Mouse (Mus musculus) splenic B cell, adult 2 months (primary cell): ENCODE measurements around the gene Casq1.
A peak's percentile ranks its signal among the peaks of the same experiment; 100 is the strongest.

ENCODE experiments used
- DNase-seq: peaks from one replicate; pipeline ENCODE4 v3.0.0-alpha.2; 2011; ENCODE audit warnings: low read depth, low spot score
- H3K27me3 ChIP-seq: 2 replicates; pipeline ENCODE4 v1.6.1; 2012; ENCODE audit warnings: mild to moderate bottlenecking, low read length, moderate library complexity, mixed read lengths; ENCODE audit not compliant: control insufficient read depth, poor library complexity, insufficient read depth, severe bottlenecking
- H3K36me3 ChIP-seq: 2 replicates; pipeline ENCODE4 v1.6.1; 2012; ENCODE audit warnings: mild to moderate bottlenecking, low read length, moderate library complexity, mixed read lengths; ENCODE audit not compliant: control insufficient read depth, poor library complexity, insufficient read depth, severe bottlenecking

The Casq1 gene

DNA sequence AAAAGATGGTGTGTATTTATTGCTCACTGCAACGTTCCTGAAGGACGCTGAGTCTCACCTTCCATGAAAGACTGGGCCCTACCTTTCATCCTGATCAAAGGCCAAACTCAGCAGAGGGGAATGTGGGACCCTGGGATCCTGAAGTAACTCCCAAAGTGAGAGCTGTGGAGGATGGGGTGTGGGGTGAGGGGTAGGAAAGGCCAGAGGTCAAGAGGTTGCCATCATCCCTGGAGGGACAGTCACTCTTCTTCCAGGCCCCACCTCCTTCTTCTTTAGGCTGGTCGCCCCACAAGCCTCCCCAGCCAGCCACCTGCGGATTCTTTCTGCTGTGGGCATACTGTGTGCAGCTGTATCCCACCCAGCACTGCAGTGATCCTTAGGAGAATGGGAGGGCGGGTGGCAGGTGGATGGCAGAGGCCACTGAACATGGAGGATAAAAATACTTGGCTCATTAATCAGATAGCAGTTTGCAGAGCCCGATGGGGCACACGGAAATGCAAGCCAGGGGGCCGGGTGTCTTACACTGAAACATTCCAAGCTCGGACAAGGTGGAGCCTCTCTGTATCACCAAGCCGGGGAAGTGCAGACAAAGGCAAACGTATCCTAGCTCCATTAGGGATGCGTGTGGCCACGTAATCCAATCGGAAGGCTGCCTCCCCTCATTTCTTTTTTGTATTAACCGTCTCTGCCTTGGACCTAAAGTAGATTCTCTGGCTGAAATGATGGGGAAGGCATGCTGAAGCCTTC lies 1.3 kb downstream of the Casq1 start:
- DNase-seq: no peak
- no peaks in the 10 kb centered on the region for H3K27me3 ChIP-seq
- no peaks in the 10 kb centered on the region for H3K36me3 ChIP-seq

DNA sequence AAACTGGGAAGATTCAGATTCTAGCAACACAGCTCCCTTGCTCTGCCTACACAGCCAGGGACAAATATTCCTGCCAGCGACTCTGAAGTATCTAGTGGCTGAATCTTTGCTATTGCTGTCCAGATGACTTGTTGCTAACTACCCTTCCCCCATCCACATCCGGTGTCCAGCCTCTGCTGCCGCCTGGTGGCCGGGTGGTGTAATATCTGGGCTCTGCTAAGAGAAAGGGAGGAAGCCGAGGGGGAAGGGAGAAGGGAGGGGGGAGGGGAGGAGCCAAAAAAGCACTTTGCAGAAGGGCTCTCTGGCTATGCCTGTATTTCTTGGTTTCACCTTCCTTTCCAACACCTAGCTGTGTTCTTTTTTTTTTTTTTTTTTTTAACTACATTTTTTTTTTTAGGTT lies 2.5 kb downstream of the Casq1 start:
- Histone ChIP-seq H3K36me3 (no peaks in the 10 kb centered on the region), H3K27me3 (no peaks in the 10 kb centered on the region)
- peak; percentile 96 for DNase-seq

DNA sequence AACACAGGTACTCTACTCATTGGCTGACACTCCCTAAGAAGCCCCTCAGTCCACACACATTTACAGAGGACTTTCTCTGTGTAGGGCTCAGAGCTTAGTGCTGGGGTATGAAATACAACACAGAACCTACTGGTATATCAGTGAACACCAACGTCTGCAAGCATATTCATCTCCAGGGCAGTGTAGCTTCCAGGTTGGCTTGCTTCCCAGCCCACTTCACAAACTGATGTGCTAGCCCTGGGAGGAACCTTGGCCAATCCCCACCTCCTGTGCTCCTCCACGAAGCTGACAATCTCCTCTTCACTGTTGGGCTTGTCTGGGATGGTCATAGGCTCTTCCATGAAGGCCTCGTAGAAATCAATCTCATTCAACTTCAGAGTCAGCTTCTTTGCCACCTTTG lies 4.9 kb downstream of the Casq1 start:
- no peaks in the 10 kb centered on the region for H3K36me3 ChIP-seq
- no peaks in the 10 kb centered on the region for H3K27me3 ChIP-seq
- no peak for DNase-seq

DNA sequence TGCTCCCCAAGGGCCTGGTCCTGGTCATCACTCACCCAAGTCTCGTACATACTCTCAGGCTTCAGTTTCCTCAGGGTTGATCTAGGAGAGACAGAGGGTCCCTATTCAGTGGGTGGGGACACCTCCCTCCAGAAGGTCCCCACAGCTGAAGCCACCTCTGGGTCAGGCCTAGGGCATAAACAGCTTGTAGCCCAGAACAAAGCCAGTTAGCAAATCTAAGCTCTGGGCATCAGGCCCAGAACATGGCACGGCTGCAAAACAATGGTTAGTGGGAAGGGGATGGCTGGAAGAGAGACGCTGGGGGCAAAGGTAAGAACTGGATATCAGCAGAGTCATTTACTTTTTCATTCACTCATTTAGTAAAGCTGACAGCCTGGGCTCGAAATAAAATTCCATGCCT lies 5.9 kb downstream of the Casq1 start:
- DNase-seq: no peak
- no peaks in the 10 kb centered on the region for H3K36me3 ChIP-seq
- no peaks in the 10 kb centered on the region for H3K27me3 ChIP-seq

DNA sequence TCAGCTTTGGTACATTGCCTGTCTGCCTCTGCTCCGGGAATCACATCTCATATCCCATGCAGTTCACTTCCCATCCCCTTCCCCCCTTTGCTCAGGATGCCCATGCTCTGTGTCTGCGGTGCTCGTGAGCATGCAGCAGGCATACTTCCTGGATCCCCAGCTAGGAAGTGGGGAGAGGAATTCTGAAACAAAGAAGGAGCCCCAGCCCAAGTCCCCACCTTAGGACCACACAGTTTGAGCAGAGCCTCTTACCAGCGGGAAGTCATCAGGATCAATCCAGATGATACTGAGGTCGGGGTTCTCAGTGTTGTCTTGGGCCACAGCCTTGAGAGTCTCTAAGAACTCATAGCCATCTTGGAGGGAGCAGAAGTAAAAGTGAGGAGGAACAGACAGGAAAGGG lies 6.9 kb downstream of the Casq1 start:
- DNase-seq: no peak
- H3K36me3 ChIP-seq: no peaks in the 10 kb centered on the region
- H3K27me3 ChIP-seq: no peaks in the 10 kb centered on the region

DNA sequence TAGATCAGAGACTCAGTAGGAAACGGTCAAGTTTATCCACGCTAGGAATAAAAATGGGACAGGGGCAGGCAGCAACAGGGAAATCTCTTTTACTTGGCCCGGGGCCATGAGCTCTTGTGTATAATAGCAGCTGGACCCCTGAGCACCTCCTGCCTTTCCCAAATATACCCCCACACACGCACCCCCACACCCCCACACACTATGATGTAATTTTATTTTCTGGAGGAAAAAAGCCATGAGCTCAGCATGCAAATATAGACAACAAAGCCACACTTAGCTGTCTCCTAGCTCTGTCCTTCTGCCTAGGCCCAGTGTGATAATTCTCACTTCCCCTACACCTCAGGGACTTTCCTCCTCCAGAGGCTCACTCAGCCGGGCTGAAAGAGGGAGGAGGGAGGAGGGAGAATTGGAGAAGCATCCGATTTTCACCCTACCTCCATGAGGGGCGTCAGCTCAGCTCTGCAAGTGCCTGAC lies 12.5 kb downstream of the Casq1 start:
- H3K36me3 ChIP-seq: no peaks in the 10 kb centered on the region
- no peaks in the 10 kb centered on the region for H3K27me3 ChIP-seq
- peak; percentile 60 for DNase-seq

DNA sequence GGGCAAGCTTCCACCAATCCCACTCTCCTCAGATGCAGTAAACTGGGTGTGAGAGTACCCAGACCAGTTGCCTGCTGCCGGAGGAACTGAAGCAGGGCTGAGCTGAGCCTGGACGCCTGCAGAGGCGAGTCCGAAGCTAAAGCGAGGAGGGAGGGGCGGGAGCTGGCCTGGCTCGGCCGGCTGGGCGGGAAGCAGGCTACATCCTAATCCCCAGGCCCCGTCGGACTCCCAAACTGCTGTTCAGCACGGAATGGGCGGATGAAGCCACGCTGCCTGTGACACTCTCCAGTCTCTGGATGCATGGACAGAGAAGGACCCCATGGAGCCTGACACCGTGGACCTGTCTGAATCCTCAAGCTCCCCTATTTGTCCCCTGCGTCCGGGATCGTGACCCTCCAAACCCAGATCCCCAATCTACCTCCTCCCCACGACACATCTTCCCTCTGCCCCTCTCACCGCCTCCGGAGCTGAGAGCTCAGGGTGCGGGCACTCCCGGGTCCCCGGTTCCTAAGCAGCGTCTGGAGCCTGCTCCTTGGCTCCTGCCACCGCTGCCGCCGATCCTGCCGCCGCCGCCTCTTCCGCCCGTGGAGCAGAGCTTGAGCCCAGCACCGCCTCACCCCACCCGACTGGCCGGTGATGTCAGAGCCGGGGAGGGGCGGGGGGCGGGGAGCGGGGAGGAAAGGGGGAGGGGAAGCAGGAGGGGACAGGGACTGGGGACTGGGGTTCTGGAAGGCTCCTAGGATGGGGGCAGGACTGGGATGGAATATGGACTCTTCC lies 13.3 kb downstream of the Casq1 start, which contains the start of gene Pea15a:
TSS of gene Pea15a (minus strand) at position 664 of the 777 bp plus-strand sequence.
- Histone ChIP-seq H3K36me3 (no peaks in the 10 kb centered on the region), H3K27me3 (no peaks in the 10 kb centered on the region)
- peak; percentile 62 for DNase-seq

DNA sequence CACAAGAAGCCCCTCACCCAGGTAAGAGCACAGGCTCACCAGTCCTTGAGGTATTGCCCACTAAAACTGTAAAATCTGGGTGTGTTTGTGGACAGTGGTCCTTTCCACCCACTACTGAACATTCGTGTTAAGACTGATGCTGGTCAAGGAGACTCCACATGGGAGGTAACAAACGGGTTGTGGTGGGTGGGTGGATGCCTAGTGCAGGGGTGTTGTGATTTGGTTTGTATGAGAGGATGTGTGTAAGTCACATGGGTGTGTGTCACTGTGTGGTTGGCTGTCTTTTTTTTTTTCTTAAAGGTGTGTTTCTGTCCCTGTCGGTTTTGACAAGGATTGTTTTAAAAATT lies 14.0 kb downstream of the Casq1 start:
- Histone ChIP-seq H3K27me3 (no peaks in the 10 kb centered on the region), H3K36me3 (no peaks in the 10 kb centered on the region)
- peak; percentile 41 for DNase-seq

DNA sequence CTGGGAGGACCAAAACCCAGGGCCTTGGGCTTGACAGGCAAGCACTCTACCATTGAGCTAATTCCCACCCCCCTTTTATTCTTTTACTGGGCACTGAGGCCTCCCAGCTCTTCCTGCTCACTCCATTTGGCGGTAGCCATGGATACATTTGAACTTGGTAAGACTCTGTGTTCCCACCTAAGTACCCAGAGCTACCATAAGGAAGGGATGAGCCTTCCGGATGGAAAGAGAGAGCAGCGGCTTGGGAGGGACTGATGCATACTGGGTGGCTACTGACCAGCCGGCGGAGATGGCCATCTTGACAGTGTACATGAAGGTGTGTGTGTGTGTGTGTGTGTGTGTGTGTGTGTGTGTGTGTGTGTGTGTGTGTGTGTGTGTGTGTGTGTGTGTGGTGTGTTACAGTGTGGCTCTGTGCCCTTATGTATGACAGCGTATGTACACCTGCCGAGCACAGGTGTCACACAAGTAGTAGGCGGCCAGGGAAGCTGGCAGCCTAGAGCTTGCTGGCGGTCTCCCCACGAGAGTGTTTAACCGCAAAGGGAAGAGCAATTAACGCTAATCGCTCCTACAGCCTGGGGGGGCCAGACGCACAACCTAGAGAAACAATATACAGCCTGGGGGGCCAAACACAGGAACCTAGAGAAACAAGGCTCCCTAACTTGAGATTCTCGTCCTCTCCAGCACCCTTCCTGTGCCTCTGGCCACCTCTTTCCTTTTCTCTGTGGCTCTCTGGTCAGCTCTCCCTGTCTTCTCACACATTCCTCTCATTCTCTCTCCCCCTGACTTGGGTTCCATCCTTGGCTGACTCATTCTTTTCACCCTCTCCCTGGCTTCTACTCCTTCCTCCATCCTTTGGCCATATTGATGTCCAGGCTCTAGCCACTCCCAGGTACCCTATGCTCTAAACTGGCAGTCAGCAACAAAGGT lies 14.6 kb downstream of the Casq1 start:
- no peak for DNase-seq
- H3K27me3 ChIP-seq: no peaks in the 10 kb centered on the region

DNA sequence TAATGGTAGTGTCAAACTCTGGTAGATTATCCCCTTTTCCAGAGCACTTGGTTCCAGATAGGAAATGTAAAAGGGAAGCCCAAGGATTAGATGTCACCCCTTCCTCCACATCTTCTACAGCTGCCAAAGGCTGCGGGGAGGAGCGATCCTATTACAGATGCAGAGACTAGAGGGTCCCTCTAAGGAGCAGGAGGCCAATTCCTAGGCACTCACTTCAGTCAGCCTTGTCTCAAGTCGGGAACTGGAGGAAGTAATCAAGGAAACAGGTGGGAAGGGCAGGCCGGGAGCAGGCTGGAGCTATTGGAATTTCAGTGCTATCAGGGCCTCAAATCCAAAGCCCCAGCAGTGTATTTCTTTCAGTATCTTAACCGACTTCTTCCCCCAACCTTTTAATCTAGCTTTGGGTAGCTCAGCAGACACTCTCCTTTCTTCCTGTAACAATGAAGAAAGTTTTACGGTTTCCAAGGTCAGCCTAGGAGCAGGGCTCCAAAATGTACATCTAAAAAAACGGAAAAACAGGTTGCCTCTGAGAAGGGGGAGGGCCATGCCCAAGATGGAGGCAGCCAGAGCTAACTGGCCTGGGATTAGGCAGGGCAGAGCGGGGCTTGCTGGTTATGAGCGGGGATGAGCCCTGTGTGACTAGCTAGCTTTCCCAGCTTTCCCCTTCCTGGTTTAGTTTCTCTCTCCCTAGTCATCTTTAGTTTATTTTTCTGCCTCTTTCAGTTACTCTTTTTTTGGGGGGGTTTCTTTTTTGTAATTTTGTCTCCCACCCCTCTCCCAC lies 15.4 kb downstream of the Casq1 start:
- no peak for DNase-seq
- Histone ChIP-seq H3K36me3 (no peaks in the 10 kb centered on the region; the same call in 1 of the 2 replicates), H3K27me3 (no peaks in the 10 kb centered on the region)

More for the DNA sequence above, 14.6 kb downstream of the Casq1 start:
- no peaks in the 10 kb centered on the region for H3K36me3 ChIP-seq

DNA sequence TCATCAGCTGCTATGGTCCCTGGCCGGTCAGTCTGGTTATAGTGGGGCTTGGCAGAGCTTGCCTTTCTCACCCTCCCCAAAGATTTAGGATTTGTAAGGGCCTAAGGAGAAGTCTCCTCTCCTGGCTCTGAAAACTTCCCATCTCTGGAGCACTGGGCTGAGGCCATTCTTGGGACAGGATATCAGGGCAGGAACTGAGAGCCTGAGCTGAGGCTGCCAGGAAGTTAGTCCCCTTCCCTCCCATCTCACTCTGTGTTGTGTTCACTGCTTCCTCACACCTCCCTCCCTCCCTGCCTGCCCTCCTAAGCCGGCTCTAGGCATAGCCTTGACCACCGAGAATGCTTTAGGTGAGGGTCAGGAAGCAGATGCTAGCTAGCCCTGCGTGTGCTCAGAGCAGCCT lies 16.1 kb downstream of the Casq1 start:
- Histone ChIP-seq H3K36me3 (peaks cover 2% of the 10 kb centered on the region; the same call in 1 of the 2 replicates), H3K27me3 (no peaks in the 10 kb centered on the region)
- no peak for DNase-seq

DNA sequence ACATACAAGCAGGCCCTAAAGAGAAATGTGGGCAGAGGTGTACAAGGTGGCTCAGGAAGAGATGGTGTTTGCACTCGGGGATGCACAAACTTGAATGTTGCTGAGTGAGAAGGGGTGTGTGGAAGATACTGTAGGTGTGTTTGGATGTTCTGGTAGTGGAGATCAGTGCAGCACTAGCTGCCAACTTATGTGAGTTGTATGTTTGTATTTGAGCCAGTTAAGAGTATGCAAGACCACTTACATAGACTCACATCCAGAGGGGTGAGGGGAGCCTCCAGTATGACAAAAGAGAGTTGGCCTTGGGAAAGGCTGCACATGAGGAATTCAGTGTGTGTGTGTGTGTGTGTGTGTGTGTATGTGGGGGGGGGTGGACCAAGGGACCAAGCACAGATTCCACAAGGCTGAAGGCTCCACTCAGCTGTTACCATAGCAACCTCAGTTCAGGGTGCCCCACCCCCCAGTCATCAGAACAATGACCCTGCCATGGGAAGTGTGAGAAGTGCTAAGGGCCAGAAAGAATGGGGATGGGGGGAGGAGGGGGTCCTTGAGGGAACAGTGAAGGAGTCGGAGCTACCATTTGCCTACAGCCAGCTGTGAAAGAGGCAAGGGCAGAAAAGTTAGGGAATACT lies 16.7 kb downstream of the Casq1 start:
- no peak for DNase-seq
- no peaks in the 10 kb centered on the region for H3K27me3 ChIP-seq

DNA sequence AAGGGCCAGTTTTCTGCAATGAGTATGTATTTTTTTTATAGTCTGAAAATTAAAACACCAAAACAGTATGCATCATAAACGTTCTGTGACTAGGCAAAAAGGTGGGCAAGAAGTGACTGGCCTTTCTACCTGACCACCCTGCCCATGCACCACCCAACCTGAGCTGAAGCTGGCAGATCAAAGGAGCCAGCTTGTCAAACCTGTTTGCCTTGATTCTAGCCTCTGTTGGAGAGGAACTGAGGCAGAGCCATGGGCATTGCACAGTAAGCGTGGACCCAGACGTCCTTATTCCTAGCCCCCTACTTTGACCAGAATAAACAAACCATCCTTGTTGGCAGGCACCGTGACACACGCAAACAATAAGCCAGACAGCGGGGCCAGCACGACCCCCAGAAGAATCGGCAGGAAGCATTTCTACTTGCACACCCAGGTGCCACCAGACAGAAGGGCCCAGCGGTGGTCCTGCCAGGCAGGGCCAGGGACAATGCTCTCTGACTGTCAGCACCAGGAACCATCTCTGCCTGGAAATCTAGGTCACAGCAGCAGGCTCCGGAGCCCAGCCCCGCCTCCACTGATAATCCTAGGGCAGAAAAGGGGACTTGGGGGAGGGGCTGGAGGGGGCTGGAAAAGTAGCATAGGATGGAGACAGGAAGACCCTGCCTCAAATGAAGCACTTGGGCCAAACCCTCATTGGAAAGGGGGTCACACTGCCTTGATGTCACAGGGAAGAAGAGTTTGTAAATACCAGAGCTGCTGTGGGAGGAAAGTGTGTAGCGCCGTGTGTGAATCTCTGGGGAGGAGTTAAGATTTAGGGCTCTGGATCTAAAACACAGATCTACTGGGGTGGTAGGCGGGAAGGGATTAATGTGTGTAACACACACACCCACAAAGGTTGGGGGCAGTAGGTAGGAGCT lies 17.4 kb downstream of the Casq1 start:
- no peak for DNase-seq
- no peaks in the 10 kb centered on the region for H3K27me3 ChIP-seq
- peaks cover 2% of the 10 kb centered on the region; the same call in 1 of the 2 replicates for H3K36me3 ChIP-seq

More for the DNA sequence above, 16.7 kb downstream of the Casq1 start:
- peaks cover 2% of the 10 kb centered on the region; the same call in 1 of the 2 replicates for H3K36me3 ChIP-seq
